Mouse (Mus musculus) heart, embryonic 12.5 days (tissue): ENCODE results near the gene Ppm1n. TPM values are rescaled to one million over a fixed set of nuclear protein-coding genes. Genes with fewer than 3 reads are reported as not detected.

Source experiments
- ATAC-seq: fragments of 200-750 bp; cut with Nextera tagmentation; 2 replicates; pipeline ENCODE4 v1.8.0; 2017; ENCODE audit warnings: moderate TSS enrichment, moderate library complexity; ENCODE audit not compliant: insufficient number of reproducible peaks, low FRiP score
- H3K27ac ChIP-seq: fragments of 300-500 bp; sonication (generic); 2 replicates; pipeline ENCODE4 v1.5.1; 2016; ENCODE audit warnings: mild to moderate bottlenecking, moderate library complexity; ENCODE audit not compliant: poor library complexity, severe bottlenecking
- H3K27me3 ChIP-seq: fragments of 300-500 bp; sonication (generic); replicated peaks from 2 replicates; pipeline ENCODE4 v1.6.1; 2016; ENCODE audit warnings: mild to moderate bottlenecking, moderate library complexity
- H3K36me3 ChIP-seq: fragments of 300-500 bp; sonication (generic); 2 replicates; pipeline ENCODE4 v1.6.1; 2016; ENCODE audit warnings: mild to moderate bottlenecking, moderate library complexity
- H3K4me1 ChIP-seq: fragments of 300-500 bp; sonication (generic); replicated peaks from 2 replicates; pipeline ENCODE4 v1.6.1; 2016; ENCODE audit warnings: mild to moderate bottlenecking
- H3K4me2 ChIP-seq: fragments of 300-500 bp; sonication (generic); 2 replicates; pipeline ENCODE4 v1.6.1; 2016; ENCODE audit warnings: mild to moderate bottlenecking, moderate library complexity
- H3K4me3 ChIP-seq: fragments of 300-500 bp; sonication (generic); 2 replicates; pipeline ENCODE4 v1.5.1; 2016; ENCODE audit warnings: mild to moderate bottlenecking
- H3K9ac ChIP-seq: fragments of 300-500 bp; sonication (generic); 2 replicates; pipeline ENCODE4 v1.6.1; 2016; ENCODE audit warnings: mild to moderate bottlenecking, moderate library complexity
- H3K9me3 ChIP-seq: fragments of 300-500 bp; sonication (generic); replicated peaks from 2 replicates; pipeline ENCODE4 v1.6.1; 2016; ENCODE audit warnings: mild to moderate bottlenecking, moderate library complexity
- whole genome bisulfite sequencing: fragments of 180-500 bp; shearing (Covaris S2); methylation state at CpG from one replicate; pipeline ENCODE4 v1.1.7; 2016; 5-methylcytosine and 5-hydroxymethylcytosine counted together
- polyA plus RNA-seq: library from polyadenylated mRNA; unstranded; fragments of >200 nt; fragmentation: Nextera tagmentation; extraction: Ambion mirVana; gene quantifications from 2 replicates; pipeline ENCODE4 v1.2.1, GENCODE M21; 2016

The Ppm1n gene
- polyA plus RNA-seq, 1 experiment from 2014 or later, result not detected

- H3K27me3 ChIP-seq, result peaks cover 42% of the 10 kb centered on the region
- H3K36me3 ChIP-seq, result no peaks in the 10 kb centered on the region
- H3K27ac ChIP-seq, result no peak overlapping the region
- WGBS, result 51% methylated on average over 4 of the region's 4 CpGs
- no peak for ATAC-seq
- H3K4me2 ChIP-seq, result no peak overlapping the region
- no peak overlapping the region for H3K4me3 ChIP-seq
- peaks cover 14% of the 10 kb centered on the region for H3K4me1 ChIP-seq
- H3K9me3 ChIP-seq, result peaks cover 5% of the 10 kb centered on the region; the same call in 1 of the 2 replicates
- no peak overlapping the region for H3K9ac ChIP-seq
Observed at GRCm38 (mm10) chr7:19276253-19276652, 3.6 kb downstream of the Ppm1n start.

- Histone ChIP-seq H3K4me3 (peak overlapping the region; percentile 98), H3K4me2 (peak overlapping the region; percentile 99), H3K27me3 (peaks cover 5% of the 10 kb centered on the region; the same call in 1 of the 2 replicates), H3K36me3 (peaks cover 11% of the 10 kb centered on the region), H3K9ac (peak overlapping the region; percentile 99), H3K4me1 (peaks cover 27% of the 10 kb centered on the region), H3K9me3 (peaks cover 5% of the 10 kb centered on the region; the same call in 1 of the 2 replicates), H3K27ac (peak overlapping the region; percentile 99)
- under 1% methylated on average over 31 of the region's 36 CpGs for WGBS
- ATAC-seq, result peak; percentile 73
Observed at GRCm38 (mm10) chr7:19272173-19272764, 7.6 kb downstream of the Ppm1n start.

GRCm38 (mm10) chr7:19271238-19272172, 8.4 kb downstream of the Ppm1n start, which contains the start of gene Vasp:
Gene Vasp, minus strand, starts transcription at chr7:19271817.
- Histone ChIP-seq H3K27me3 (no peaks in the 10 kb centered on the region), H3K27ac (peak within 1 kb of the TSS; percentile 99), H3K9ac (peak within 1 kb of the TSS; percentile 99), H3K4me2 (peak within 1 kb of the TSS; percentile 99), H3K9me3 (peaks cover 5% of the 10 kb centered on the region; the same call in 1 of the 2 replicates), H3K4me3 (peak within 1 kb of the TSS; percentile 98), H3K36me3 (peaks cover 16% of the 10 kb centered on the region), H3K4me1 (peaks cover 35% of the 10 kb centered on the region)
- ATAC-seq, result peak; percentile 75
- WGBS, result under 1% methylated on average over 58 of the region's 62 CpGs

- peaks cover 24% of the 10 kb centered on the region for H3K36me3 ChIP-seq
- peak overlapping the region; percentile 98 for H3K4me3 ChIP-seq
- H3K27ac ChIP-seq, result peak overlapping the region; percentile 99
- no peaks in the 10 kb centered on the region for H3K9me3 ChIP-seq
- no peaks in the 10 kb centered on the region for H3K27me3 ChIP-seq
- H3K9ac ChIP-seq, result peak overlapping the region; percentile 99
- peak overlapping the region; percentile 99 for H3K4me2 ChIP-seq
- WGBS, result under 1% methylated on average over 20 of the region's 21 CpGs
- ATAC-seq, result no peak
- peaks cover 43% of the 10 kb centered on the region for H3K4me1 ChIP-seq
Observed at GRCm38 (mm10) chr7:19270509-19271237, 9.2 kb downstream of the Ppm1n start.

- peak overlapping the region; percentile 99 for H3K27ac ChIP-seq
- peak overlapping the region; percentile 99 for H3K4me2 ChIP-seq
- H3K36me3 ChIP-seq, result peaks cover 28% of the 10 kb centered on the region
- H3K27me3 ChIP-seq, result no peaks in the 10 kb centered on the region
- H3K9ac ChIP-seq, result peak overlapping the region; percentile 99
- ATAC-seq, result peak; percentile 80
- peaks cover 51% of the 10 kb centered on the region for H3K4me1 ChIP-seq
- H3K4me3 ChIP-seq, result peak overlapping the region; percentile 98
- WGBS, result 2% methylated on average over 19 of the region's 19 CpGs
- H3K9me3 ChIP-seq, result no peaks in the 10 kb centered on the region
Observed at GRCm38 (mm10) chr7:19269721-19270441, 10.0 kb downstream of the Ppm1n start.

- WGBS, result 37% methylated on average over 10 of the region's 10 CpGs
- Histone ChIP-seq H3K4me3 (peak overlapping the region; percentile 98), H3K27me3 (no peaks in the 10 kb centered on the region), H3K9me3 (no peaks in the 10 kb centered on the region), H3K4me1 (peaks cover 56% of the 10 kb centered on the region), H3K4me2 (peak overlapping the region; percentile 99), H3K36me3 (peaks cover 36% of the 10 kb centered on the region), H3K27ac (peak overlapping the region; percentile 99), H3K9ac (peak overlapping the region; percentile 99)
- 0 out of 2 replicates have a peak, but pooled peaks have one; percentile 24 for ATAC-seq
Observed at GRCm38 (mm10) chr7:19268993-19269681, 10.7 kb downstream of the Ppm1n start.

GRCm38 (mm10) chr7:19267051-19267450, 12.8 kb downstream of the Ppm1n start:
- Histone ChIP-seq H3K4me3 (no peak overlapping the region), H3K4me1 (peaks cover 52% of the 10 kb centered on the region), H3K27ac (peak overlapping the region; percentile 45), H3K36me3 (peaks cover 56% of the 10 kb centered on the region), H3K9ac (peak overlapping the region; percentile 49; the same call in 1 of the 2 replicates), H3K9me3 (no peaks in the 10 kb centered on the region), H3K4me2 (peak overlapping the region; percentile 27), H3K27me3 (no peaks in the 10 kb centered on the region)
- no peak for ATAC-seq
- WGBS, result 58% methylated on average over 10 of the region's 10 CpGs

GRCm38 (mm10) chr7:19265928-19266822, 13.7 kb downstream of the Ppm1n start:
- H3K4me1 ChIP-seq, result peaks cover 52% of the 10 kb centered on the region
- H3K27ac ChIP-seq, result 0 out of 2 replicates have a peak overlapping the region, but pooled peaks have one; percentile 45
- no peak overlapping the region for H3K4me3 ChIP-seq
- H3K4me2 ChIP-seq, result peak overlapping the region; percentile 22; the same call in 1 of the 2 replicates
- WGBS, result 63% methylated on average over 10 of the region's 10 CpGs
- H3K36me3 ChIP-seq, result peaks cover 65% of the 10 kb centered on the region
- peak overlapping the region; percentile 49 for H3K9ac ChIP-seq
- H3K9me3 ChIP-seq, result no peaks in the 10 kb centered on the region
- ATAC-seq, result no peak
- no peaks in the 10 kb centered on the region for H3K27me3 ChIP-seq

GRCm38 (mm10) chr7:19265147-19265546, 14.7 kb downstream of the Ppm1n start:
- Histone ChIP-seq H3K27ac (no peak overlapping the region), H3K27me3 (no peaks in the 10 kb centered on the region), H3K4me3 (no peak overlapping the region), H3K4me1 (peaks cover 52% of the 10 kb centered on the region), H3K4me2 (0 out of 2 replicates have a peak overlapping the region, but pooled peaks have one; percentile 19), H3K9me3 (no peaks in the 10 kb centered on the region), H3K9ac (0 out of 2 replicates have a peak overlapping the region, but pooled peaks have one; percentile 16), H3K36me3 (peaks cover 76% of the 10 kb centered on the region)
- ATAC-seq, result no peak
- WGBS, result 13% methylated on average over 7 of the region's 7 CpGs
